Mouse (Mus musculus) lung, postnatal 36 days (tissue): ENCODE results near the gene Cul7.

Source experiments
- DNase-seq: peaks from one replicate; pipeline ENCODE4 v3.0.0; 2022; ENCODE audit warnings: mixed read lengths

The Cul7 gene

DNA sequence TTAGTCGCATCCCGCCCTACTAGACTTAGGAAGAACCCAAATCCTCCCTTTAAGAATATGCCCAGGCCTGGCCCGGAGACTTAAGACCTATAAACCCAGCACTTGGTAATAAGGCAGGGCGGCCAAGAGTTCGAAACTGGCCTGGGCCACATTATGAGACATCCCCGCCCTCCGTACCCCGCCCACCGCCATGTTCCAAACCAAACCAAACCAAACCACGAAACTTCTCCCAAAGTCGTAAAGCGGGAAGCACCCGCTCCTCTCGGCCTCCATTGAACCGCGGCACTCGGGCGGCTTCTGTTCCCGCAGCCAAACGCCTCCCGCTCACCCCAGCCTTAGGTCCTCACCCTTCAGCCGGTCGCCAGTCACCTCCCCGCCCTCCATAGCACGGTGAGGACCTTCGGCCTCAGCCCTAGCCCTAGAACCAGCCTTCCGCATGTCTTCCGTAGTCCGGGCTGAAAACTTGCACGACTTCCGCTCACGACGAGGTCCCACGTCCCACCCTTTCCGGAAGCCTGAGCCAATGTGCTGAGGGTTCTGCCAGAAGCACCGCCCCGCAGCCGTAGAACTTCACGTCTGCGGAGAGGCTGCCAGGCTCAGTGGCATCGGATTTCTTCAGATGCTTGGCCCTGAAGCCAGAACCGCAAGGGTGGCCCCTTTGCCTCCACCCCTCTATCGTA, 23.9 kb downstream of the Cul7 start, which contains the start of gene Rrp36:
TSS of gene Rrp36 (minus strand) at position 503 of the 680 bp plus-strand sequence.
- DNase-seq, result peak; percentile 96

DNA sequence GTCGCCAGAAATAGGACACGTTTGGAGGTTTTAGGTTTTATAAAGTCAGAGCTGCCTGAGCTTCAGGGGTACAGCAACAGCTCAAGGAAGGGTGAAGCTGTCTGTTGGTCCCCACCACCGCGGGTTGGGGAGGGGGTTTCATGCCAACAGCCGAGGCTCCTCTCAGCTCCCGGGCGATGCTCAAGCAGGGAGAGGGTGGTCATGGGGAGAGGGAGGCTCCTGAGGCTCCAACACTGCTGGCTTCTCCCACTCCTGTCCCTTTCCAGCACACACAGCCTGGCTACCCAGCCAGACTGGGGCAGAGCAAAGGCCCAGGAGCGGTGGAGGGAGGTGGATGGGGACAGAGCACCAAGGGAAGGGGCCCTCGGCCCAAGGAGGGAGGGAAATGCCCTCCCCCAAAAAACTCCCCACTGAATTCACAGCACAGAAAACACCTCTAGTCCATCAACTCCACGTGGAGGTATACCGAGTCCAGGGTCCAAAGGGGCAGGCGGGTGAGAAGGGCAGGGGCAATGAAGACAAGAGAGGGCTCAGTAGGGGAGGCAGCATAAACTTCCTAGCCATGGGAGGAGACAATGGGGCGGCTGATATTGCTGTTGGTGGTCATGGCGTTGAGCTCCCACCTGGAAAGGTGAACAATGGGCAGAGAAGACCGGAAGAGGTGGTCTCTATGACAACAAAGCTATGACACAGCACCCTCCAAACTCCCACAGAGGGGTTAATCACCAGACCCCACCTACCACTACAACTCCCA, 24.6 kb downstream of the Cul7 start:
- no peak for DNase-seq

DNA sequence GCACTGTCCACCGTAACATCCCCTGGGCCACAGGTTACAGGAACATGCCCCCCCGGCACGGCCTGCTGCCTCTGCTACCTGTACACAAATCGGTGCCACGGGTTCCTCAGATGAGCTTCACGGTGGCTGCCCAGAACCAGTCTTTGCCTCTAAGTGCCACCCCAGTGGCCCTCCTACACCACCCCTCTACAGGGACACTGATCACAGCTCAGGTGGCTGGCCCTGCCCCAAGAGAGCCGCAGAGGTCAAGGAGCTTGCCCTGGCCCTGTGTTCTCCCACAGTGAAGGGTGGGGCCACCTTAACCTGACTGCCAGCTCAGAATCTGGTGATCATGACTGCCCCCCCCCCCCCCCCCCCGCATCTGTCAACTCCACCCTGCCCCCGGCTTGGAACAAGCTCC, 28.3 kb downstream of the Cul7 start, which contains the start of gene Mea1:
TSS of gene Mea1 (plus strand) at position 378 of the 400 bp plus-strand sequence.
- peak; percentile 76 for DNase-seq

- peak; percentile 16 for DNase-seq
These were observed 28.8 kb downstream of the Cul7 start for GRCm38 (mm10) chr17:46678911-46679310.

DNA sequence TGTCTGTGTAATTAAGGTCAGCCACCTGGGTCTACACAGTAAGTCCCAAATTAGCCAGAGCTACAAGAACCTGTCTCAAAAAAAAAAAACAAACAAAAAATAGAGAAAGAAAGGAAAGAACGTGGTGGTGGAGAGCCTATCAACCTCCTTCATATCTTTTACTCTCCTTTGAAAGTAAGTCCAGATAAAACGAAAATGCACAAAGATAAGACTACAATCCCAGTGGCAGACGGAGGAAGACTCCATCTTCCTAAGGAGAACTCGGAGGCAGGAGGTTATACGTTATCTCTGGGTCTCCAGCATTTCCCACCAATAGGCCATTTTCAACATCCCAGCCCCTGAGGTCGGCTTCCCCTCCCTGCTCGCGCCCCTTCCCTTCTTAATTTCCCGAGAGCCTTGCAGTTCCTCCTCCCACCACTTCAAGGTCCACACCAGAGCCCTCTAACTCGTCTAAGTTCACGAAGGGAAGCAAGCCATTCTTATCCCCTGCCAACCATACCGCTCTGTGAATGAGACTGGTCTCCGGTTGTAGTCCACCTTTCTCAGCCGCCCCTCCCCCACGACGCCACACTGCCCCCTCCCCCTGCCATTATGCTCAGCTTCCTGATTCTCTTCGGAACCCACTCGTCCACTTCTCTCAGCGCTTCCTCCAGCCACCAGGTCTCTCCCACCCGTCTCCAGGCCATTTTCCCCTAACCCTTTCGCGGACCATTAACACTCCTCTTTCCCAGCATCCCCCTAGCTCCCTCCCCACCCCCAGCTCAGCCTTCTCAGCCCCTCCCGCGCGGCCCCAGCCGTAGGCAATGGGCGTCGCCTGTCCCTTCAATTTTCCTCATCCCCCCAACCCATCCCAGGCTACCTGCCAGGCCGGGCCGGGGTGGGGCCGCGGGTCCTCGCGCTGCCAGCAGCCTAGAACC, 30.0 kb downstream of the Cul7 start:
- DNase-seq, result peak; percentile 62

DNA sequence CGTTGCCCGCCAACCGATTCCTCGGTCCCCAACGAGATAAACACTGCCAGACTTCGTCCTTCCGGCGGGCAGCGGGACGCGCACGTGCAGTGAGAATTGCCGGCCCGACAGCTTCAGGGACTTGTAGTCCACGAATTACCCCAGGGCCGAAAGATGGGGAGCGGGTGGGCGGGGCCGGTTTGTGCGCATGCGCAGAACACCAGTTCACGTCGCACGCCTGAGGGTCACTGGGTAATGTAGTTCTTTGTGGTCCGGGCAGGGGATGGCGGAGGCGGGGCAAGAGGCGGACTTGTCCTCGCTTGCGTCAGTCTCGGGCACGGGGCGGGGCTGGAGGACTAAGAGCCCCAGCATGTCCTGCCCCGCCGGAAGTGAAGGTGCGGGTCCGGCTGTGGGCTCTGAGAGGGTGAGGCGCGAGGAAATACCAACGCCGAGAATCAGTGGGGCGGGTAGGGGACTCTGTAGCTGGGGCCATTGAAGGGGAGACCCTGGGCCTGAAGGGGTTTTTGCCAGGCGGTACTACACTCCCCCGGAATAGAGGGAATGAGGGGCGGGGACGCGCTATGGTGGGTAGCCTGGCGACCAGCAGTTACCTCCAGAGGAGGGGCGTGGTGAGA, 30.7 kb downstream of the Cul7 start, which contains the start of gene Klhdc3:
TSS of gene Klhdc3 (minus strand) at position 155 of the 614 bp plus-strand sequence.
- peak; percentile 99 for DNase-seq

GRCm38 (mm10) chr17:46681466-46682118, 31.5 kb downstream of the Cul7 start:
- no peak for DNase-seq

GRCm38 (mm10) chr17:46682654-46683389, 32.7 kb downstream of the Cul7 start:
- peak; percentile 21 for DNase-seq

- no peak for DNase-seq
These were observed 35.8 kb downstream of the Cul7 start for GRCm38 (mm10) chr17:46685913-46686312.

DNA sequence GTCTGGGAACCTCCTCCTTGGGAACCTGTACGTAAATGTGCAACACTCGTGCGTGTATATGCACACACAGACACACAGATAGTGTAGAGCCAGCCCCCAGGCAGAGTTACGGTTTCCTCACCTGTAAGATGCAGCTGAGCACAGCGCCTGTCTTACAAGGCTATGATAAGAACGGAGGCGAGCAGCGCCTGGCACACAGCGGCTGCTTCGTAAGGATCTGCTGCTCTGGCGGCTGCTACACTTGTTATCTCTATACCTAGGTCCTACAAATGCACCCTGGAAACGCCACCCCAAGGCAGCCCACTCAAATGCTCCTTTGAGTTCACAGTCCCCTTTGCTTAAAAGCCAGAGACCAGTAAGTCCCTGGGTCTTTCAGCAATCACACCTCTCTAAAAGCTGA, 40.5 kb downstream of the Cul7 start:
- no peak for DNase-seq

GRCm38 (mm10) chr17:46691390-46691789, 41.3 kb downstream of the Cul7 start:
- DNase-seq, result no peak

- no peak for DNase-seq
These were observed 44.5 kb downstream of the Cul7 start for GRCm38 (mm10) chr17:46694517-46695063.

- DNase-seq, result no peak
These were observed 48.4 kb downstream of the Cul7 start for GRCm38 (mm10) chr17:46698515-46698914.

DNA sequence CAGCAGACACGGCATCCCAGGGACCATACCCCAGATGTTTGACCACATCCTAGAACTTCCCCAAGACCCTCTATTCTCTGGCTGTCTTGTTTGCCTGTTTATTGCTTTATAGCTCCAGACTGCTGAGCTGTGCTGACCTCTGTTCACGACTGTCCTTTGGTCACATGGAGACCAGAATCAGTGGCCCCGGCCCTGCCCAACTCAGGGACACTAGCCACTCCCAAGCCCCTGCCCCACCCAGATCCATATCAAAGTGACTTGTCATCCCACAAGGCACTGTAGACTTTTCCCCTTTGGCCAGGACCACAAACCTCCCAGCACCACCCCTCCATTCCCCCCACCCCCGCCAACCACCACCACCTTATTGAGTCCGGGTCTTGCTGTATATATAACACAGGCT, 49.1 kb downstream of the Cul7 start:
- DNase-seq, result no peak

DNA sequence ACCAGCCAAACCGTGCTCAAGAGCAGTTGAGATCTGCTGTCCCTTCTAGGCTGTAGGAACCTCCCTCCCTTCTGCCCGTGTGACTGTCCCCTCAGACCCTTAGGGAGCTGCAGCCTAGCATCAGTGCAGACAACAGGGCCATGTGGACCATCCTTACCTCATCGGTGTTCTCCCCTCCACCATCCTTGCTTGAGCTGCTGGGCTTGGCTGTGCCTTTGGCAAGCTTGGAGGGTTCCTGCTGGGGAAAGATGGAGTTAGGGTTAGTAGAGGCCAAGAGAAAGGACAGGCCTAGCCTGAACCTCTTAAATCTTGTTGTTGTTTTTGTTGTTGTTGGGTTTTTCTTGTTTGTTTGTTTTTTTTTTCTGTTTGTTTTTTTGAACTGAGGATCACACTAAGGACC, 49.8 kb downstream of the Cul7 start:
- DNase-seq, result no peak

GRCm38 (mm10) chr17:46701489-46701888, 51.4 kb downstream of the Cul7 start:
- DNase-seq, result no peak

GRCm38 (mm10) chr17:46702100-46702499, 52.0 kb downstream of the Cul7 start:
- no peak for DNase-seq

DNA sequence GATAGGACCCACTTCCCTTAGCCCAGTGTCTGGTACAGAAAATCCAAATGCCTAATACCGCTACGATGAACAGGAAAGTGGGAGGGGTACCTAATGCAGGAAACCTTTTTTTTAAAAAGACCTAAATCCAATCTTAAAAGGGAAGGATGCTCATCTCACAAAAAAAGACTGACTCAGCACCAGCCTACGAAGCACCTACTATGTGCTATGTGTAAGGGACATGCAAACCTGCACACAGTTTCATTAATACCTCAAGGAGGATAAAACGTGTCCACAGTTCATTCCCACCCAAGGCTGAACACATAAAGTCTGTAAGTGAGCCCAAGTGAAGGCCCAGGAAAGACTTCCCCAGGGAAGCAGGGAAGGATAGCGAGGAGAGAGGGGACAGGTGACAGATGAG, 52.4 kb downstream of the Cul7 start:
- no peak for DNase-seq

- DNase-seq, result no peak
These were observed 54.1 kb downstream of the Cul7 start for GRCm38 (mm10) chr17:46703971-46704886.
